Comparison of ENCODE assay signal across 18 mouse cellular contexts in genomic region chr14:74859154-74859553, GRCm38 (mm10).
A peak's percentile ranks its signal among the peaks of the same experiment; 100 is the strongest.
DNase-seq lines count a peak whose midpoint lies in the region; ATAC-seq lines count a peak whose summit lies in the region.
"Had no signal": no experiment of that assay in that cellular context is flagged by ENCODE, and none has a peak within 500 bp of the region (broad histone marks: within the 10 kb centered on the region; RNA-seq: fewer than 3 reads in every experiment).

No protein-coding gene starts in this region.

- peak; percentile 16 for DNase-seq in CD4-positive, CD25-positive, alpha-beta regulatory T cell, adult 2 months (ENCODE audit: low read depth, low spot score)
- DNase-seq in heart, postnatal 25 days (ENCODE audit: low spot score): no peak
- DNase-seq in c-Kit-positive CD71-positive TER-119-positive erythroid progenitor cells, embryonic 14.5 days (ENCODE audit: low spot score): no peak
- DNase-seq: adrenal gland, adult 2 months; adrenal gland, postnatal 10 days; adrenal gland, postnatal 25 days; B cell, adult 2 months; cerebellum, adult 11-12 months; cerebellum, adult 2 months; cerebellum, adult 9-10 months; cerebellum, postnatal 10 days; cerebellum, postnatal 25 days; forebrain, postnatal 0 days had no signal

- intact Hi-C loops in heart, postnatal 25 days (cut with DNase I): no loop called here

- peak; percentile 54 for ATAC-seq in activated CD4-positive, CD25-positive, alpha-beta regulatory T cell, adult 4 months
- ATAC-seq in inflammation-experienced regulatory T-cells, adult 6 months: peak; percentile 58
- ATAC-seq: forebrain, embryonic 13.5 days; forebrain, embryonic 15.5 days; forebrain, postnatal 0 days; Patski had no signal
